Mouse (Mus musculus) WW6 (cell line): ENCODE data around the gene Flrt3.

Source experiments
- DNase-seq: peaks from one replicate; pipeline ENCODE4 v3.0.0-alpha.2; 2013; ENCODE audit warnings: low read depth, low spot score

Flrt3 gene

DNA sequence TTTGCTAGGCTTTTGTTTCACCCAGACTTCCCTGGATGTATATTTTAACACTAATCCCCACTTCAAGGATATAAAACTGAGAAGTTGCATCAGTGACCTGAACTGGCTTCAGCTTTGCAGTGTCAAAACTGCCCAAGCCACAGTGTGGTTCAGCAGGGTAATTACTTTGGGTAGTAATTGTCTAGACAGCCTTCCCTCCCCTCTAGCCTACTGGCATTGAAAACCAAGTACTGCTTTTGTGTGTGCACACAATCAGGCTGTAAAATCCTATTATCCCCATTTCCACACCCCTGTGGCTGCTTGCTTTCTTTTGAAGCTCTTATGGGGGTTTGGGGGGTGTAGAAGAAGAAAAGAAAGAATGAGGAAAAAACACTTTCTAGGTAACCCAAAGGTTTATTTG lies 17.8 kb downstream of the Flrt3 start:
- no peak for DNase-seq

- no peak for DNase-seq
These were observed 49.4 kb downstream of the Flrt3 start for GRCm38 (mm10) chr2:140621730-140622337.

- no peak for DNase-seq
These were observed 55.8 kb downstream of the Flrt3 start for GRCm38 (mm10) chr2:140615451-140615850.
